Mouse (Mus musculus): ENCODE data around the gene Slc35g2.

The Slc35g2 gene

DNA sequence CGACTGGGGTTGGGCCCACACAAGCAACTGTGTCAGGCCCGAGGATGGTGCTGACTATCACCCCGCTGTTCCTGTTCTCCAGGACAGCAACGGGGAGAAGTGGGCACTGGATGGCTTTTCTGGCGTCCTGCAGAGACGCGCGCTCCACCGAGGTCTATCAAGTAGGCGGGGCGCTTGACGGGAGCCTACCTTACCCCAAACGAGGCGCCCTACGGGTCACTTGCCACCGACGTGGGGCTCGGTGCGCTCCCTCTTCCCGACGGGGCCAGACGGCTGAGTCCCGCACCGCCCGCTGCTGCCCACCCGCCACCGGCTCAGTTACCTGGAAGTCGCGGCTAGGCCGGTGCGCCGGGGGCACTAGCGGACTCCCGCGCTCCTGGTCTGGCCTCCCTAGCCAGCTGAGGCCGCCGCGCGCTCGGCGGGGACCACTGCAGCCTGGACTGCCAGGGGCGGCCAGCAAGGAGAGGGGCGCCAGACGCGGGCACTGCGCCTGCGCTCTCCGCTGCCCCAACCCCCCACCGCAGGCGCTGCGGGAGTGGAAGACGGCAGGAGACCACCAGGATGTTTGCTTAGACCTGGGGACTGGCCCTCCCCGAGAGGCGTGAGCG is at the start of gene Slc35g2:
Slc35g2 (minus strand) TSS at position 465 of the 608 bp plus-strand sequence.
- in situ Hi-C loops (cut with MboI), result no loop called here

DNA sequence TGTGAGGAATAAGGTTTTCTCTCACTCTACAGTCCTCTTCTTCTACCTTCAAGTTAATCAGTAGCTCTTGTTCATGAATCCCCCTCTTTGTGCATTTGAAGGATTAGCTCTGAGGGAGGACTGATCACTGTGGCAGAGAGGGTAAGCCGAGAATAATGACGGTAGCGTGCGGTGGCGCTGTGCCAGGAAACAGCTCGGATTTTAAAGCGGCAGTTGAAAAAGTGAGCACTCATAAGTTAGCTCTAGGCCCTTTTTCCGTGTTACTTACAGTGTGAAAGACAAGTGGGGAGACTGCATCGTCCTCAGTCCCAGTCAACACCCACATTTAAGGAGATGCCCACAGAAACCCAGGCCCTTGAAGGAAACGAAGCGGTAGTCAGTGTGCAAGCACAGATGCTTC is 46.1 kb upstream of the Slc35g2 start:
- in situ Hi-C loops (cut with MboI), result no loop called here

DNA sequence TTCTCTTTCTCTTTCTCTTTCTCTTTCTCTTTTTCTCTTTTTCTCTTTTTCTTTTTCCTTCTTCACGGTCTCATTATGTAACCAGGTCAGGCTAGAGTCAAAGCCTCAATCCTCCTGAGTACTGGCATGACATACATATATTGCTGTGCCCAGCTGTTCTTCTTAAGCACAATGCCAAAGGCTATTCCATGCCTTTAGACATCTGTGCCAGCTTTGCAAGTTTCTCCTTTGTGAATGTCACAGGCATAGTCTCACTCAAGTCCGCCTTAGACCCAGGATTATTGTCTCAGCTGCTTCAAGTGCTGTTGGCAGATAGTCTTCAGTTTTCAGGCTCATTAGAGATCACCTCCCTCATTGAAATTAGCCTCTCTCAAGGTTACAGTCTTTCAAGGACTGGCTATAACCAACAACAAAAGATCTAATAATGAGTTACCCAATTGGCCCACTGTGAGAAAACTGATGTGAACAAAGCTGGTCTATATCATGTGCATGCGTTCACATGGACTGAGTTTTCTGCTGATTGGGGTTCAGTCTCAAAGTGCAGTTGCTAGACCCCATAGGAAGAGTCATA is 42.7 kb upstream of the Slc35g2 start:
- in situ Hi-C loops (cut with MboI), result no loop called here

DNA sequence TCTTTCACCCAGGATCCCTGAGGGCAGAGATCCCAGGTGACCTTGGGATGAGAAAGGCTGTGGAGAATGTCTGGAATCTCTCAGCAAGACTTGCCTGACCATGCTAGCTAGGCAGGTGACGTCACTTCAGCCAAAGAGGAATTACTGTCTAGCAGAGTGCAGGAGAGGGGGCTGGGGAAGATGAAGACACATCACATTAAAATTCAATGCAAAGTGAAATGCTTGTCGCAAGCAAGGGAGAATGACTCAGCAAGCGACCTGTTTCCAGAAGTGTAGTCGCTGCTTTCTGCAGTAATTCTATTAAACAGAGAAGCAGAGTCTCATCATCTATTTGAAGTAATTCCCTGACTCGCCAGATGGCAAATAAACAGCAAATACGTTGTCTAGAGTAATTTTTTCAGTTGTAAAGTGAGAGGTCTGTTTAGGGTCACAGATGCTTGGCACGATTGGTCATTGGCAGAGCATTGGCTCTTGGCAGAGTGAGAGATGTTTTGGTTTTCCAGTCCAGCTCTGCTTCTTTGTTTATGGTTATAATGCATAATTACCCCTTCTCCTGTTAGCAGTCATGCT is 35.2 kb upstream of the Slc35g2 start:
- in situ Hi-C loops (cut with MboI), result no loop called here

DNA sequence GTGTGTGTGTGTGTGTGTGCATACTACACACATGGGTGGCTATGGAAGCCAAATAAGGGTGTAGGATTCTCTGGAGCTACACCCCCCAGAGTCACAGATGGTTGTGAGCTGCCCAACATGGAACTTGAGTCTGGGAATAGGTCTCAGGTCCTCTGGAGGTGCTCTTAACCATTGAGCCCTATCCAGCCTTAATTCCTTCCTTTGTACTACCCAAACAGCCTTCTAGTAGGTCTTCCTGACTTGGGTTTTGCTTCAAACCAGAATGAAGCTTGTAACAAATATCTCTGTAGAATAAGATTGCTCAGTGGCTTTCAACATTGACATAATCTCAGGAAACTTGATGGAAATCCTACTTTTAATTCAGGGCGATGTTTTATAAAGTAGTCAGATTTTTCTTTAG is 34.6 kb upstream of the Slc35g2 start:
- in situ Hi-C loops (cut with MboI), result no loop called here

DNA sequence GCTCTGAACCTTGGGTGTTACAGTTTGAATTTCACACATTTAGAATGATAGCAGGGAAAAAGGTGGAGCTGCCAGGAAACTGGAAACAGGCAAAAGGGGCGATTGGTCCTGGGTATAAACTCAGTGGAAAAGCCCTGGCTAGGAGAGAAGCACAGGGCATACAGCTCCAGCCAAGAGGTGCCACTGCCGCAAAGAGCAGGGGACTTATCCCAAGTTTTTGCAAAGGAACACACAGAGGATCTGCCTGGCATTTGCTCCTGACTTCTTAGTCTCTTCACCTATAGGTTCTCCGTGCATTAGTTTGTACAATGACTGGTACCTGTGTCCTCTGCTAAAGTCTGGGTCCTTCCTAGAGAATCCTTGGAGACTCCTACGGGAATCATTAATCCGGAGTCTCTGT is 32.3 kb upstream of the Slc35g2 start:
- in situ Hi-C loops (cut with MboI), result no loop called here

DNA sequence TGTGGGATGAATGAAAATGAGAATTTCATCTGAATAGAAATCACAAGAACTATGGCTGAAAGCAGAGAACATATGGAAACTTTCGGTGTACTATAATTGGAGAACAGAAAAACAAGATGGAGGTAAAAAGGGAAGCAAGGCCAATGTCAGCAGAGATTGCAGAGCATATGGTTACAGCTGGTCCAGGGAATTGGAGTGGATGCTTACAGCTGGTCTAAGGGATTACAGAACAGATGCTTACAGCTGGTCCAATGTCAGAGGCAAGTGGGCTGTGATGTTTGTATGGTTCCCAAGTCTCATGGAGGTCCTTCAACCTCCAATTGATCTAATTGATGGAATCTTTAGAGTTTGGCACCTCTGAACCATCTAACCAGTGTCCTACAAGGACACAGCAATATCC is 31.2 kb upstream of the Slc35g2 start:
- in situ Hi-C loops (cut with MboI), result no loop called here

DNA sequence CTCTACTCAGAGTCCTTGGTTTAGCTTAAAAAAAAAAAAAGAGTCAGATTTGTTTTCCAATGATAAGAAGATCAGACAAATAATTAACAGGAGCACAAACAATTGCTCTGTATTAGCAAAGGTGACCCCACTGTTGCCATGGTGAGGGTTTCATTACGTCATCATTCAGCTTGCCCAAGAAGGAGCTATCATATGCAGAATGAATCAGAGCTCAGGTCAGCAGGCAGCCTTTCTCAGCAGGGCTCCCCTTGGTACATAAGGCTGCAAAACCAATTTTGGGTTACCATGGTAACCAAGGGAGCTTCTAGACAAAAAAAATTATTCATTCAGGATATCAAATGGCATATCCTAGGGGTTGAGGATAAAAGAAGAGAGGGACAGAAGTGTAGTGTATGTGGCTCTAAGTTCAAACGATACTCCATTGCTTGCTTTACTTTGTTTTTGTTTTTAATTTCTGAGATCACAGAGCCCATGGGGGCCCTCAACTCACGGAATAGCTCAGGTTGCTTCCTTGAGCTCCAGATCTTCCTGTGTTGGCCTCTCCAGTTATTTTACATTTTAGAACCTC is 29.0 kb upstream of the Slc35g2 start:
- in situ Hi-C loops (cut with MboI), result no loop called here

DNA sequence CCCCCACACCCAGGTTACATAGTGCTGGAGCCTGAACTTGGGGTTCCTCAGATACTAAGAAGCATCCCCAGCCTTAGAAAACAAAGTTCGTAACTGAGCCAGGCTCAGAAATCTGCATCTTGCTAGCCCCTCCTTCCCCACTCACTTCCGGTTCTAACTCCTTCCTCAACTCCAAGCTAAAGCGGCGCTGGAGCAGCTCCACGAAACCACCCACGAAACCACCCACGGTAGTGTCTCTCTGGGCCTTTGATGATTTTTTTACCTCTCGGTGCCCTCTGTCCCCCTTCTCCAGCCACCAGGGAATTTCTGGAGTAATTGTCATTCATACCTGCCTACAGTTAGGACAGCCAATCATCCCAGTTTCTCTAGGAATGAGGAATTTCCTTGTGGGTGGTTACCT is 26.7 kb upstream of the Slc35g2 start, which contains the start of gene Stag1:
Stag1 (plus strand) TSS at position 253 of the 400 bp plus-strand sequence.
- in situ Hi-C loops (cut with MboI), result no loop called here

DNA sequence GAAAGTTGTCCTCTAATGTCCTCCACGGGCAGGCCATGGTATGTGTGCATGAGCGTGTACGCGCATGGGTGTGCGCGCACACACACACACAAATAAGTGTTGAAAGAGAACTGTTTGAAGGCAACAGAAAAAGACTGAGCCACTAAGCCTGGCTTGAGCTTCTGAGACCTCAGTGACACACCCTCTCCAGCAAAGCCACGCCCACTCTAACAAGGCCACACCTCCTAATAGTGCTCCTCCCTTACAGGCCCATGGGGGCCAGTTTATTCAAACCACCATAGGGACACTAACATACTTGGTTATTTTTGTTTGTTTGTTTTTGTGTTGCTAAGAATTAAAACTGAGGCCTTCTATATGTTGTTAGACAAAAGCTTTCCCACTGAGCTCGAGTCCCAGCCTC is 25.4 kb upstream of the Slc35g2 start:
- in situ Hi-C loops (cut with MboI), result no loop called here

DNA sequence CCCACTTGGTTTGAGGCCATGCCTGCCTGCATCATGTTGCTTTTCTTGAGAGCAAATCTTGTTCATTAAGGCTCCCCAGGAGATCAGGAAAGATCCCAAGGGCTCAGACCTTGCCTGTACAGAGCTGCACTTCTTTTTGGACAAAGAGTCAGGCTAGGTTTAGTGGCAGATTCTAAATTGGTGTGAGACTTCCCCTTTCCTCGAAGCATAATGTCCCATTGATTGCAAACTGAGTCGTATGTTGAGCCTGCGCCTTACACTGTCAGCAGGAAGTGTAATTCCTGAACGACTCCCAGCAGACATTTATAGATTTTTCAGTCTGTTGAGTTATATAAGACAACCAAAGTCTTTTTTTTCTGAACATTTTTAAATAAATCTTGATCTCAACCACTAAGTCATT is 19.6 kb upstream of the Slc35g2 start:
- in situ Hi-C loops (cut with MboI), result no loop called here

DNA sequence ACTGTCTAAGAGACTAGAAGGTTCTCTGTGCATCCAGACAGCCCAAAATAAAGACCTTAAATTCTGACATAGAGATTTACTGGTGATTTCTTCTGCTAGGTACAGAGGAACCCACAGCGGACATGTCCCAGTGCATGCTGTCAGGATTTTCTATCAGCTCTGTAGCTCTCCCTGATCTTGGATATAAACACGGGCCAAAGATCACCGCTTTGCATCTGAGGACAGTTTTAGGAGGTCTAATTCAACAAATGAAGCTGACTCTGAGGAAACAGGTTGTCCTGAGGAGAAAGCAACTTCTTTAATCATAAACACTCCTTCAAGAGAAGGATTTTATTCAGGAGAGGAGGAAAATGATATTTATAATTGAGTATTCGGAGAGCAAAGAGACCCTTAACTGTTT is 13.1 kb upstream of the Slc35g2 start:
- in situ Hi-C loops (cut with MboI), result no loop called here

DNA sequence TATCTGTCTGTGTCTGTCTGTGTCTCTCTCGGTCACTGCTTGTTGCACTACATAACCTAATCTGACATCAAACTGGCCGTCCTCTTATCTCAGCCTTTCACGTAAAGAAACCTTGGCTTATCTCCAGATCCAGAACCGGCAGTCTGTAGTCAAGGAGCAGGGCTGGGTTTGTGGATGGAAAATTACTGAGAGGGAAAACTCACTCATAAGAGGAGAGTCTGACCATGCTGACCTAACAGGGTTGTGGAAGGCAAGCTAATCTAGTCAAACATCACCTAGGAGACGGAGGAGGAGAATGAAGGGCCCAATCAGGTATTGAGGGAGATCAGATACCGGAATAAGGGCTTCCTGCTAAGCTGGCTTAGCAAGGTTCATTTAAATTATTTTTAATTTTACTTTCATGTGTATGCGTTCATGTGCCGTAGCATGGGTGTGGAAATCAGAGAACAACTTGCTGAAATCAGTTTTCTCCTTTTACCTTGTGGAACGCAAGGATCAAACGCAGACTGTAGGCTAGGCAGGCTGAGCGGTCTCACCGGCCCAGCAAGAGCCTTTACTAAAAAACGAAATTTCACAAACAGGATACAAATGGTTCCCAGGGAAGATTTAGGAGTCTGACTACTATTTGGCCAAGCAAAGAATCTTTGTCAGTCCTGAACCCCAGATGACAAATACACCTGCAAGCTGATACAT is 12.1 kb upstream of the Slc35g2 start:
- in situ Hi-C loops (cut with MboI), result no loop called here

DNA sequence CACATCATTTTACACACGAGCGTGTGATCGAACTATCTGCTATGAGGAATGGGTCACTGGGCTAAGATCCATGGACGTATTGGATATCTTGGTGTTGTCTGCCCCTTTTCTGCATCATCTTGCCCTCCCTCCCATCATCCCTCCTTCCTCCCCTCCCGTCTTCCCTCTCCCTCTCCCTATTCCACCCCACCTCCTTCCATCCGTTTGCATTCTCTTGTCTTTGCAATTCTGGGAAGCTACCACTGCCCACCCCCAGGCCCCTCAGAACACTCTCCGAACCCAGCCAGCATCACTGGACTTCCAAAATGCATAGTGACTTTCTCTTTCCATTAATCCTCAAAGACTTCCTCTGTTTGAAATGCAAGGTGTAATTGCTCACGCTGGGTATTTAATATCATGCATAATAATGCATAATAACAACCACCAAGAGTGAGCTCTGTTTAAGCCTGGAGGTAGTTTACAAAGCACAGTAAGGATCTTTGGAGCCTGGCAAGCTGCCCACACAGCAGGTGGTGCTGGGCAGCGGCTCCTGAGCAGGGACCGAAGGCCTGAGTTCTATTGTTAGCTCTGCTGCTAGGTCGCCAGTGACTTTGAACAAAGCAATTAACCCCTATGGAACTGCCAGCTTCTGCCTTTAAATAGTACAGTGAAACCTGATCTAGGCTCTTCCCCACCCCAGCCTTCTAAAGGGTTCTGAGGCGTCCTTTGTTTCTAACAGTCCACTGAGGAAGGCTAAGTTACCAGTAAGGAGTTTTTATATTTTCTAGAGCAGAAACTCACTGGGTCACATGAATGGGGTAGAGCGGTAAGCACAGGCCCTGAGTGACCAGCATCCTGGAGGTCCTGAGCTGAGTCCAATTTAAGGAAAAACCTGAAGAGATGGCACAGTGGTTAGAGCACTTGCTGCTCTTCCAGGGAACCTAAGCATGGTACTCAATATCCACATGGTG is 10.9 kb upstream of the Slc35g2 start:
- in situ Hi-C loops (cut with MboI), result no loop called here

DNA sequence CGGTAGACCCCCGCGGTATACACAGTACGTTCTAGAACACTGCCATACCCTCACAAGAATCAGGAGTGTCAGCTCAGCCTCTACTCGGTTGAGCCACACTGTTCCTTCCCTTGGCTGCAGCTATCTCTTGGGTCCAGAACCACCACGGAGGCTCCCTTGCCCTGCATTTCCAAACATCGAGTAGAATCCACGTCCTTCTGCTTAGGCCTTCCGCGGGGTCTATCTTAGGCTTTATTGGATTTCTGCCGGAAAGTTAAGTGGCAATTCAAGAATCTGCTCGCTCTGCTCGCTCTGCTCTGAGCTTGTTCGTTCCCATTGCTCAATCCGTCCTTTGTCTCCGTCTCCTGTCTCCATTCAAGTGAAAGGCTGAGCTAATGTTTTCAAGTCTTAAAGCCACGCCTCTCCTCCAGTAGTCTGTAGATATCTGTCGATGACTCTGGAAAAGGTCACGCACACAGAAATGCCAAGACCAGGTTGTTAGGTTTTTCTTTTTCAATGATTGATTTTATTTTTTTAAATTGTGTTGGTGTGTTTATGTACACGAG is 9.4 kb upstream of the Slc35g2 start:
- in situ Hi-C loops (cut with MboI), result no loop called here

DNA sequence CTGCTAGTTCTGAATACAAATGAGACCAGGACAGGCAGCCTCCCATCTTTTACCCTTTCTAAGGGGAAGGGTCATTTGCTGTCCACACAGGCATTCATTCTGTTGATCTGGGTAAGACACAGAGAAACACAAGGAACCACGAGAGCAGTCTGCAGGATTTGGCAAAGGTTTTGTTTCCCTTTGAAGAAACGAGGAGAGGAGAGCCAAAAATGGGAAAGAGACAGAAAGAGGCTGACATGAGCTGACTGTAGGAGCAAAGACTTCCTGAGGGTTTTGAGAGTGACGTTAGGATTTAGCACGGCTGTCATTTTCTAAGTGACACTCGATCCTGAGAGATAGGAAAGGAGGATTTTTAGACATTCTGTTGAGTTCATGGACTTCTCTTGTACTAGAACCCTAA is 3.1 kb upstream of the Slc35g2 start:
- in situ Hi-C loops (cut with MboI), result no loop called here

DNA sequence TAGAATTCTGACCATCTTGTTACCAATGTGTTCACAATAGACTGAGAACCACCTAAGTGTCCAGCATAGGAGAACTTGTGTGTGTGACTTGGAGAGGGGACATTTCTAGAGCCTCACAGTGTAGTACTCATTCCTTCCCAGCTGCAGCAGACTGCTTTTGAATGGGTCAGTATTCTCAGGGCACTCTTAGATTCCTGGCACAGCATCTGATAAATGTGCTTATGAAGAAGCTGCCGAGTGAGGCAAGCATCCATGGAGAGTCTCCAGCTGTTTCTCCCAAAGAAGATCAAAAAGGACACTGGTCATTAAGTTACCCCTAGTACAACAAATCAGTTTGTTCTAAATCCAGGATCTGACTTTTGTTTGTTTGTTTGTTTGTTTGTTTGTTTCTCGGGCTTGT is 2.4 kb upstream of the Slc35g2 start:
- in situ Hi-C loops (cut with MboI), result no loop called here

DNA sequence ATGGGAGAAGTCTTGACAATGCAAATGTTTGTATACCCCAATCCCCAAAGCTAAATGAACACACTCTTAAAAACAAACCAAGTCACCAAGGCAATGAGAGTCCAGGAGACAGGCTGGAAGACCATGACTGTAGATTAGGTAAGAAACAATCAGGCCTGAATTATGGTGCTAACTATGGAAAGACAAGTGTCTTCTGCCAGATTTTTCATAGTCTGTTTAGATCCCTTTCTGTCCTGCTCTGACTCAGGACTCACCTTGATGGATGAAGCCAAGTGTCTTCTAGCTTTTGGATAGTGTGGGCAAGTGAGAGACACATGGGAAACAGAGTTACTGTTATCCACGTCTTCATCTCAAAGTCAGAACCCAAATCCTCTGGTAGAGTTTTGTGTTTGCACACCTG is 621 bp upstream of the Slc35g2 start:
- in situ Hi-C loops (cut with MboI), result no loop called here

DNA sequence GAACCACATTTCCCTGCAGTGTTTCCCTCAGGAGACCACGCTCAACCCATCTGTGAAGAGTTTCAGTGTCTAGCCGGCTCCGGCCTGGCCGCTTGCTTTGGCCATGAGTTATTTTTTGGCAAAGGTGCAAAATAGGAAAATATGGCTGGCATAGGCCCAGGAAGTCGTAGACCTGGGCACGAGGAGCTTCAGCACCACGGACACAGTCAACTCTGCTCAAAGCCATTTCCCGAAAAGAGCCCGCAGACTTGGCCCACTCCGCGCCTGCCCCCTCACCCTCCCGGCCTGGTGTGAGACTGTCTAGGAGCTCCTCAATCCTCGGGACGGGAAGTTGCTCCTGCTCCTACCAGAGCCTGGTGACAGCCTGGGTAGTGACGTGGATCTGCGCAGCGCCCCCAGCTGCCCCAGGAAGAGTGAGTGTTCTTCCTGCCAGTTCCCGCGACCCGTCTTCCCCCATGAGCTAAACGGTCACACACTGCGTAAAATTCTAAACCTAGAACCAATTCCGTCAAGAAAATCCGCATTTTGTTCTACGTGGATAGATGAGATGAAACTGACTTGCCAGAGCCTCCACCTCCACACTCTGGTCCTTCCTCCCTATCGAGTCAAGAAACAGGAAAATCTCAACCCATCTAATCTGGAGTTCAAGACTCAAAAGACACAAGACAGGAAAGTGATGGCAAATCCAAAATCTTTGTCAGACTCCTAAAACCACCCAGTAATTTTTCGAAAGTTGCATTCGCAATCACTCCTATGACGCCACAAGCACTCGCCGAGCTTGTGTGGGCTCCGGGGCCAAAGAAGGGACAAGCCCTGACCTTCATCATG is 878 bp downstream of the Slc35g2 start:
- in situ Hi-C loops (cut with MboI), result no loop called here

DNA sequence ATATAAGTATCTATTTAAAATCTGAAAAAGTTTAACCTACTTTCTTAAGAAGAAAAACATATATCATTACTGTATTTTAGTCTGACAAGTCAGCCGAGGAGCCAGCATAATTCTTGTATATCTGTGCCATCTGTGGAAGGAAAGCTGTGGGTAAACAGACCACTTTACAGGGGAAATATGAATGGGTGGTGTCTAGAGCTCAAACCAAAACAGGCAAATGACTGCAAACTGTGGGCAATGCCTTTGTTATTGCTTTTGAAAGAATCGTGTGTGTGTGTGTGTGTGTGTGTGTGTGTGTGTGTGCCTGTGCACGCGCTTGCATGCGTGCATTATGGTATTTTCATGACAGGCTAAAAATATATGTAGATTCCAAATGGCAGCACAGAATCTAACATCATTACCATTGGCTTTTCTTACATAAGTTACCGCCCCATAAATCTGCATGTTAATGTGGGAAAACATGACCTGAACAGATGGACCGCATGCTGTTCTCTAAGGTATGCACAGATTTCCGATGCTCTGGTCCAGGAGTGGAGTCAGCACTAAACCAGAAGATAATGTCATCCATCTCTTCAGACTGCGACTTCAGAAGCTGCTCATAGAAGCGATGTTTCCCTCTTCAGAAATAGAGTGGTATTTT is 10.5 kb downstream of the Slc35g2 start:
- in situ Hi-C loops (cut with MboI), result no loop called here
